In genomic region chr8:47779589-47779988, GRCm38 (mm10) we compare ENCODE assay signal across 24 mouse cellular contexts. TPM values are rescaled to one million over a fixed set of nuclear protein-coding genes. Genes with fewer than 3 reads are reported as not detected.
"Had no signal": no experiment of that assay in that cellular context is flagged by ENCODE, and none has a peak within 500 bp of the region (broad histone marks: within the 10 kb centered on the region; RNA-seq: fewer than 3 reads in every experiment).

No protein-coding gene starts in this region.

- ATAC-seq: midbrain, embryonic 16.5 days had no signal

- H3K9me3 ChIP-seq: midbrain, embryonic 10.5 days; midbrain, embryonic 12.5 days; neural tube, embryonic 13.5 days; neural tube, embryonic 15.5 days had no signal

- H3K27me3 ChIP-seq: midbrain, embryonic 12.5 days; neural tube, embryonic 13.5 days; neural tube, embryonic 15.5 days had no signal

- H3K4me1 ChIP-seq: midbrain, embryonic 10.5 days; midbrain, embryonic 12.5 days; neural tube, embryonic 13.5 days; neural tube, embryonic 15.5 days had no signal

- DNase-seq: lung, embryonic 14.5 days; lung, postnatal 10 days; lung, postnatal 4 days; midbrain, embryonic 14.5 days; retina, postnatal 1 day; right cerebral cortex, adult 18-20 months; right cerebral cortex, postnatal 25 days; right cerebral cortex, postnatal 4 days; spleen, adult 18-20 months; thymus, adult 18-20 months; thymus, postnatal 14 days; thymus, postnatal 36 days had no signal

- H3K9ac ChIP-seq: lung, embryonic 14.5 days; midbrain, embryonic 12.5 days; neural tube, embryonic 13.5 days; neural tube, embryonic 15.5 days had no signal

- H3K27ac ChIP-seq: midbrain, embryonic 10.5 days; midbrain, embryonic 12.5 days; neural tube, embryonic 13.5 days; neural tube, embryonic 15.5 days had no signal

- H3K36me3 ChIP-seq: midbrain, embryonic 10.5 days; midbrain, embryonic 12.5 days; neural tube, embryonic 13.5 days; neural tube, embryonic 15.5 days had no signal

- H3K4me2 ChIP-seq: lung, embryonic 14.5 days; midbrain, embryonic 12.5 days; neural tube, embryonic 13.5 days; neural tube, embryonic 15.5 days had no signal

- H3K4me3 ChIP-seq: midbrain, embryonic 10.5 days; midbrain, embryonic 12.5 days; myocyte; neural tube, embryonic 13.5 days; neural tube, embryonic 15.5 days had no signal

RNA-seq across cellular contexts. Expression of gene Cldn24, which starts 42.4 kb away (rescaled TPM):
- polyA plus RNA-seq: lung, embryonic 14.5 days; lung, embryonic 16.5 days; midbrain, embryonic 10.5 days; midbrain, embryonic 12.5 days; midbrain, embryonic 14.5 days; midbrain, embryonic 16.5 days; myocyte; neural tube, embryonic 11.5 days; neural tube, embryonic 13.5 days; neural tube, embryonic 15.5 days; stomach, embryonic 14.5 days; stomach, embryonic 16.5 days; thymus, postnatal 0 days had no signal

RNA-seq across cellular contexts. Expression of gene Cldn22, which starts 44.7 kb away (rescaled TPM):
- polyA plus RNA-seq: lung, embryonic 14.5 days; lung, embryonic 16.5 days; midbrain, embryonic 10.5 days; midbrain, embryonic 12.5 days; midbrain, embryonic 14.5 days; midbrain, embryonic 16.5 days; myocyte; neural tube, embryonic 11.5 days; neural tube, embryonic 13.5 days; neural tube, embryonic 15.5 days; small intestine, adult 2 months; stomach, embryonic 14.5 days; stomach, embryonic 16.5 days; thymus, postnatal 0 days had no signal
